Mouse (Mus musculus) hindbrain, embryonic 14.5 days (tissue): ENCODE results near the gene Rpl23. TPM values are rescaled to one million over a fixed set of nuclear protein-coding genes. Genes with fewer than 3 reads are reported as not detected.

Experiments used
- ATAC-seq: fragments of 200-750 bp; cut with Nextera tagmentation; 2 replicates; pipeline ENCODE4 v1.8.0; 2017; ENCODE audit warnings: moderate number of reproducible peaks, mild to moderate bottlenecking, moderate TSS enrichment, moderate library complexity; ENCODE audit not compliant: low FRiP score
- DNase-seq: peaks from one replicate; pipeline ENCODE4 v3.0.0-alpha.2; 2015; ENCODE audit warnings: low spot score
- H3K27ac ChIP-seq: fragments of 300-500 bp; sonication (generic); 2 replicates; pipeline ENCODE4 v1.5.1; 2014; ENCODE audit warnings: mild to moderate bottlenecking, moderate library complexity
- H3K27me3 ChIP-seq: fragments of 300-500 bp; sonication (generic); 2 replicates; pipeline ENCODE4 v1.6.1; 2014; ENCODE audit warnings: mild to moderate bottlenecking, low read length, mixed read lengths; ENCODE audit not compliant: control insufficient read depth, insufficient read depth
- H3K36me3 ChIP-seq: fragments of 300-500 bp; sonication (generic); replicated peaks from 2 replicates; pipeline ENCODE4 v1.6.1; 2014; ENCODE audit not compliant: control insufficient read depth, insufficient read depth
- H3K4me1 ChIP-seq: fragments of 300-500 bp; sonication (generic); replicated peaks from 2 replicates; pipeline ENCODE4 v1.6.1; 2014; ENCODE audit warnings: antibody characterized with exemption, low read length, mixed read lengths; ENCODE audit not compliant: control insufficient read depth, insufficient read depth
- H3K4me2 ChIP-seq: fragments of 300-500 bp; sonication (generic); replicated peaks from 2 replicates; pipeline ENCODE4 v1.6.1; 2014; ENCODE audit warnings: mild to moderate bottlenecking, moderate library complexity
- H3K4me3 ChIP-seq: fragments of 300-500 bp; sonication (generic); replicated peaks from 2 replicates; pipeline ENCODE4 v1.5.1; 2014; ENCODE audit warnings: mild to moderate bottlenecking, low read length
- H3K9ac ChIP-seq: fragments of 300-500 bp; sonication (generic); 2 replicates; pipeline ENCODE4 v1.6.1; 2014
- H3K9me3 ChIP-seq: fragments of 300-500 bp; sonication (generic); 2 replicates; pipeline ENCODE4 v1.6.1; 2016; ENCODE audit warnings: low read length; ENCODE audit not compliant: control insufficient read depth
- WGBS: fragments of 180-500 bp; shearing (Covaris S2); extraction: QIAGEN DNeasy Blood & Tissue Kit; methylation state at CpG from one replicate; pipeline ENCODE4 v1.1.7; 2014; 5-methylcytosine and 5-hydroxymethylcytosine counted together
- polyA plus RNA-seq: library from polyadenylated mRNA; unstranded; fragments of >200 nt; fragmentation: Nextera tagmentation; extraction: Ambion mirVana; gene quantifications from 2 replicates; pipeline ENCODE4 v1.2.1, GENCODE M21; 2014

Gene Rpl23
- polyA plus RNA-seq, 1 experiment from 2014 or later: 419 TPM

DNA sequence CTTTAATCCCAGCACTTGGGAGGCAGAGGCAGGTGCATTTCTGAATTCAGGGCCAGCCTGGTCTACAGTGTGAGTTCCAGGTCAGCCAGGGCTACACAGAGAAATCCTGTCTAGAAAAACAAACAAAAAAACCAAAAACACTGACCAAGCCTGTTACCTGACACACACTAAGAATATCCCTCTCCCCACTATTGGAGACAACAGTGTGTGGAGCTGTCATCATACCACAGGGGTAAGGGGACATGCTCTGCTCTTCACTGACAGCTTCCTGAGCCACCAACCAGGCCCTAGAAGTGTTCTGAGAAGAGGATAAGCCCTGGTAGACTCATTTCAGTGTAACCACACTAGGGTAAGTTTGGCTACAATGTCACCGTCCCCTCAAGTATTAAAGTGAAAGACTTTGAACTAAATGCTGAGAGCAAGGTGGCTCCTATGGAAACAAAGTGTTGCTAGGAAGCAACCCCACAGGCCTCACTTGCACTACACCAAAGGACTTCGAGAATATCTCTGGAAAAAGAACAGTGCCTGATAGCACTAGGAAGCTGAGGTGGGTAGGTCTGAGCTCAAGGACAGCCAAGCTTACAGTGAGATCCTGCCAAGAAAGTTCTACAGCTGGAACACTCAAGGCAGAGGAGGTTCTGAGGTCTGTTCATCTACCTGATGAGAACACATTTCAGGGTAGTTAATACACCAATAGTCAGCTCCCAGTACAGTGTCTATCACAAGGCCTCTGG lies 2.1 kb downstream of the Rpl23 start:
- Histone ChIP-seq H3K9ac (peak overlapping the region; percentile 98), H3K27me3 (no peaks in the 10 kb centered on the region), H3K4me3 (0 out of 2 replicates have a peak overlapping the region, but pooled peaks have one; percentile 92), H3K4me1 (peaks cover 19% of the 10 kb centered on the region; the same call in 1 of the 2 replicates), H3K9me3 (no peaks in the 10 kb centered on the region), H3K4me2 (peak overlapping the region; percentile 86), H3K36me3 (peaks cover 57% of the 10 kb centered on the region), H3K27ac (no peak overlapping the region)
- no peak for DNase-seq
- WGBS: 87% methylated on average over 2 of the region's 2 CpGs
- no peak for ATAC-seq

GRCm38 (mm10) chr11:97778918-97779317 lies 3.3 kb downstream of the Rpl23 start:
- DNase-seq: no peak
- Histone ChIP-seq H3K4me2 (no peak overlapping the region), H3K9me3 (no peaks in the 10 kb centered on the region), H3K4me1 (peaks cover 19% of the 10 kb centered on the region; the same call in 1 of the 2 replicates), H3K4me3 (no peak overlapping the region), H3K27ac (no peak overlapping the region), H3K36me3 (peaks cover 61% of the 10 kb centered on the region), H3K9ac (no peak overlapping the region), H3K27me3 (no peaks in the 10 kb centered on the region)
- ATAC-seq: no peak
- WGBS: 95% methylated on average over 1 of the region's 1 CpGs

DNA sequence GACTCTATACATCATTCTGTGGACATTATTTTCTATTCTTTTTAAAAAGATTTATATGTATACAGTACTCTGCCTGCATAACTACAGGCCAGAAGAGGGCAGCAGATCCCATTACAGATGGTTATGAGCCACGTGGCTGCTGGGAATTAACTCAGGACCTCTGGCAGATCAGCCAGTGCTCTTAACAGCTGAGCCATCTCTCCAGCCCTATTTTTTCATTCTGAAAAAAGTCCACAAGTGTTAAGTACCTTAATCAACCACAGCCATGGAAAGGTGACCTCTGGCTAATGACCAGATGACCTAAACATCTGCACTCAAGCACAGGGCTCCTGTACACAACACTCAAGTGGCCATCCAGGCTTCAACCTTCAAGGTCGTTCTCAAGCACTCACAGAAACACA lies 5.1 kb downstream of the Rpl23 start:
- Histone ChIP-seq H3K27ac (no peak overlapping the region), H3K27me3 (no peaks in the 10 kb centered on the region), H3K9me3 (no peaks in the 10 kb centered on the region), H3K4me2 (no peak overlapping the region), H3K36me3 (peaks cover 61% of the 10 kb centered on the region), H3K4me3 (no peak overlapping the region), H3K4me1 (peaks cover 15% of the 10 kb centered on the region; the same call in 1 of the 2 replicates), H3K9ac (no peak overlapping the region)
- WGBS: 53% methylated on average over 2 of the region's 2 CpGs
- peak; percentile 35 for DNase-seq
- peak; percentile 27; the same call in 1 of the 2 replicates for ATAC-seq

DNA sequence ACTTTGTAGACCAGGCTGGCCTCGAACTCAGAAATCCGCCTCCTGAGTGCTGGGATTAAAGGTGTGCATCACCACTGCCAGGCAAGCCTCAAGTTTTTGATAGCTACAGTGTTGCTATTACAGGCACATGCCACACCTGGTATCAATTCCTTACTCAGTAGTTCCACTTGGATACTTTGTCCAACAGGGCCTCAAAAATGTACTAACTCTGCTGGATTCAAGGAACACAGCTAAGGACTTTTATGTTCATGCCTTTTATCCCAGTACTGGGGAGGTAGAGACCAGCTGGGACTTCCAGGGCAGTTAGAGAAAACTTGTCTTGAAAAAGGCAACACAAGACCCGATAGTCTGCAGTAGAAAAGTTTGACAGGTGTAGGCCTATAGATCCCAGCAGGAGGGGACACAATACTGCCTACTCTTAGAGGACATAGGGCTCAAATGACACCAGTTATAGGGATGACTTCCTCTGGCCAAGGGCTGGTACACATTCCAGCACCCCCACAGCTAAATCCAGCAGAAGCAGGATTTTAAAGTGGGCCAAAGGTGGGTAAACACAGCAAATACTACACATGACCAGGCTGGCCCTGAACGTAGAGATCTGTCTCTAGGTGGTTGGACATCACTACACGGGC lies 5.6 kb downstream of the Rpl23 start:
- no peaks in the 10 kb centered on the region for H3K9me3 ChIP-seq
- 56% methylated on average over 5 of the region's 5 CpGs for WGBS

DNA sequence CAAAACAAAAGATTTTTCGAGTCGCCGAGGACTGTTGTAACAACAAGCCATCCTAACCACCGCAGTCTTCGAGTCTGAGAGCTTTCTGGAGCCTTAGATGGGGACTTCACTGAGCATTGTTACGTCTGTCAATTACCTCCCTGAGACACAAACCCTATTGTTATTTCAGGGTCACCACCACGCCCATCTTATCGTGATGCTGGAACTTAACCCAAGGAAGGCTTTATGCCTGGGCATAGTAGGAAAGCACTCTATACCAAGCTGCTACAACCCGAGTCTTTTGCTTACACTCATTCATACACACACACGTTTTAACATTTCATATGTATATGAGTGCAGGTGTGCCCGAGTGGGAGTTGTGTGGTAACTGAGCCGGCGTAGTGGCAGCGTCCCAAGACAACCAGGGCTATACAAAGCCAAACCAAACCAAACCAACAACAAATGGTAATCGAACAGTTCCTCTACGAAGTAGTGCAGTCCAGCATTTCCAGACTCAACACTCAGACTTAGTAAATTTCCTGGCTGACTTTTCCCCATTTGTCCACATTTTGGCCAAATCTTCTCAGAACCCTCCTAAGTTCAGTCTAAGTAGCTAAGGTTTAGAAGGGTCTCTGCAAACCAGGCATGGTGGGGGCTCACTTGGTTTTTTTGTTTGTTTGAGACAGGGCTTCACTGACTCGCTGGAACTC lies 6.3 kb downstream of the Rpl23 start, which contains the start of gene 1700001P01Rik:
TSS of gene 1700001P01Rik (minus strand) at position 111 of the 689 bp plus-strand sequence.
- H3K9ac ChIP-seq: no peak within 1 kb of the TSS
- H3K9me3 ChIP-seq: no peaks in the 10 kb centered on the region
- no peak within 1 kb of the TSS for H3K27ac ChIP-seq
- H3K36me3 ChIP-seq: peaks cover 57% of the 10 kb centered on the region
- no peak within 1 kb of the TSS for H3K4me3 ChIP-seq
- no peak within 1 kb of the TSS for H3K4me2 ChIP-seq
- ATAC-seq: no peak
- H3K27me3 ChIP-seq: no peaks in the 10 kb centered on the region
- DNase-seq: no peak
- H3K4me1 ChIP-seq: peaks cover 11% of the 10 kb centered on the region; the same call in 1 of the 2 replicates
- 44% methylated on average over 17 of the region's 17 CpGs for whole genome bisulfite sequencing

More for the DNA sequence above, 5.6 kb downstream of the Rpl23 start:
- Histone ChIP-seq H3K27me3 (no peaks in the 10 kb centered on the region), H3K4me2 (no peak overlapping the region), H3K4me1 (peaks cover 15% of the 10 kb centered on the region; the same call in 1 of the 2 replicates), H3K36me3 (peaks cover 61% of the 10 kb centered on the region), H3K9ac (no peak overlapping the region), H3K27ac (no peak overlapping the region), H3K4me3 (no peak overlapping the region)
- ATAC-seq (no peak), DNase-seq (no peak)

- DNase-seq (no peak), ATAC-seq (no peak)
- no peak overlapping the region for H3K4me3 ChIP-seq
- no peaks in the 10 kb centered on the region for H3K27me3 ChIP-seq
- 81% methylated on average over 13 of the region's 13 CpGs for WGBS
- no peak overlapping the region for H3K9ac ChIP-seq
- H3K27ac ChIP-seq: no peak overlapping the region
- H3K4me2 ChIP-seq: no peak overlapping the region
- peaks cover 4% of the 10 kb centered on the region; the same call in 1 of the 2 replicates for H3K4me1 ChIP-seq
- H3K36me3 ChIP-seq: peaks cover 50% of the 10 kb centered on the region
- H3K9me3 ChIP-seq: no peaks in the 10 kb centered on the region
These were observed 7.1 kb downstream of the Rpl23 start for GRCm38 (mm10) chr11:97775186-97775585.

GRCm38 (mm10) chr11:97771410-97771809 lies 10.8 kb downstream of the Rpl23 start:
- ATAC-seq: no peak
- H3K4me1 ChIP-seq: no peaks in the 10 kb centered on the region
- H3K4me3 ChIP-seq: no peak overlapping the region
- no peak for DNase-seq
- H3K27me3 ChIP-seq: no peaks in the 10 kb centered on the region
- 82% methylated on average over 14 of the region's 14 CpGs for WGBS
- no peak overlapping the region for H3K9ac ChIP-seq
- peaks cover 14% of the 10 kb centered on the region for H3K36me3 ChIP-seq
- no peak overlapping the region for H3K27ac ChIP-seq
- H3K9me3 ChIP-seq: no peaks in the 10 kb centered on the region
- no peak overlapping the region for H3K4me2 ChIP-seq

- 53% methylated on average over 2 of the region's 2 CpGs for WGBS
- Histone ChIP-seq H3K27ac (no peak overlapping the region), H3K27me3 (no peaks in the 10 kb centered on the region), H3K4me2 (no peak overlapping the region), H3K9ac (no peak overlapping the region), H3K4me3 (no peak overlapping the region), H3K4me1 (peaks cover 10% of the 10 kb centered on the region), H3K9me3 (no peaks in the 10 kb centered on the region), H3K36me3 (no peaks in the 10 kb centered on the region)
- no peak for DNase-seq
- no peak for ATAC-seq
These were observed 12.5 kb downstream of the Rpl23 start for GRCm38 (mm10) chr11:97769704-97770103.
